Mouse (Mus musculus) liver, embryonic 15.5 days (tissue): ENCODE data around the gene Frmd5. TPM values are rescaled to one million over a fixed set of nuclear protein-coding genes. Genes with fewer than 3 reads are reported as not detected.
A peak's percentile ranks its signal among the peaks of the same experiment; 100 is the strongest.
"Not testable (repeated sequence)": the region's sequence is repeated elsewhere in the genome, so short reads cannot be mapped to it uniquely, and the experiment has no call there.

Source experiments
- ATAC-seq: fragments of 200-750 bp; cut with Nextera tagmentation; 2 replicates; pipeline ENCODE4 v1.8.0; 2017; ENCODE audit warnings: moderate number of reproducible peaks, mild to moderate bottlenecking, moderate library complexity; ENCODE audit not compliant: insufficient read depth
- H3K27ac ChIP-seq: fragments of 300-500 bp; sonication (generic); replicated peaks from 2 replicates; pipeline ENCODE4 v1.5.1; 2015; ENCODE audit warnings: mild to moderate bottlenecking, inconsistent platforms
- H3K27me3 ChIP-seq: fragments of 300-500 bp; sonication (generic); 2 replicates; pipeline ENCODE4 v1.6.1; 2015; ENCODE audit warnings: mild to moderate bottlenecking, inconsistent platforms
- H3K36me3 ChIP-seq: fragments of 300-500 bp; sonication (generic); replicated peaks from 2 replicates; pipeline ENCODE4 v1.6.1; 2015; ENCODE audit warnings: moderate library complexity, mild to moderate bottlenecking, inconsistent platforms
- H3K4me1 ChIP-seq: fragments of 300-500 bp; sonication (generic); replicated peaks from 2 replicates; pipeline ENCODE4 v1.6.1; 2015; ENCODE audit warnings: inconsistent platforms
- H3K4me2 ChIP-seq: fragments of 300-500 bp; sonication (generic); 2 replicates; pipeline ENCODE4 v1.6.1; 2015; ENCODE audit warnings: moderate library complexity, mild to moderate bottlenecking, inconsistent platforms
- H3K4me3 ChIP-seq: fragments of 300-500 bp; sonication (generic); replicated peaks from 2 replicates; pipeline ENCODE4 v1.5.1; 2015; ENCODE audit warnings: mild to moderate bottlenecking, inconsistent platforms
- H3K9ac ChIP-seq: fragments of 300-500 bp; sonication (generic); 2 replicates; pipeline ENCODE4 v1.6.1; 2015; ENCODE audit warnings: moderate library complexity, mild to moderate bottlenecking, inconsistent platforms
- H3K9me3 ChIP-seq: fragments of 300-500 bp; sonication (generic); replicated peaks from 2 replicates; pipeline ENCODE4 v1.6.1; 2016; ENCODE audit warnings: inconsistent platforms
- WGBS: fragments of 180-500 bp; shearing (Covaris S2); methylation state at CpG from one replicate; pipeline ENCODE4 v1.1.7; 2015; ENCODE audit warnings: mixed read lengths; ENCODE audit not compliant: insufficient replicate concordance; 5-methylcytosine and 5-hydroxymethylcytosine counted together
- polyA plus RNA-seq: library from polyadenylated mRNA; unstranded; fragments of >200 nt; fragmentation: Nextera tagmentation; extraction: Ambion mirVana; gene quantifications from 2 replicates; pipeline ENCODE4 v1.2.1, GENCODE M21; 2015

The Frmd5 gene
- polyA plus RNA-seq, 1 experiment from 2014 or later: 0.13 TPM

- not testable (repeated sequence) for ATAC-seq
- 34% methylated on average over 6 of the region's 6 CpGs for WGBS
Observed at GRCm38 (mm10) chr2:121810876-121811275, 4.0 kb upstream of the Frmd5 start.

GRCm38 (mm10) chr2:121809126-121809525 is 2.2 kb upstream of the Frmd5 start:
- no peaks in the 10 kb centered on the region for H3K36me3 ChIP-seq
- peaks cover 13% of the 10 kb centered on the region for H3K4me1 ChIP-seq
- no peak overlapping the region for H3K4me2 ChIP-seq
- no peak overlapping the region for H3K9ac ChIP-seq
- peaks cover 59% of the 10 kb centered on the region for H3K27me3 ChIP-seq
- no peaks in the 10 kb centered on the region for H3K9me3 ChIP-seq
- no peak overlapping the region for H3K27ac ChIP-seq
- no peak overlapping the region for H3K4me3 ChIP-seq
- no peak for ATAC-seq
- WGBS: 41% methylated on average over 3 of the region's 3 CpGs

More at GRCm38 (mm10) chr2:121810876-121811275, 4.0 kb upstream of the Frmd5 start:
- not testable (repeated sequence) for H3K9ac ChIP-seq, H3K9me3 ChIP-seq, H3K4me3 ChIP-seq, H3K4me2 ChIP-seq, H3K27ac ChIP-seq, H3K36me3 ChIP-seq
- Histone ChIP-seq H3K4me1 (peaks cover 13% of the 10 kb centered on the region), H3K27me3 (peaks cover 41% of the 10 kb centered on the region)

- Histone ChIP-seq H3K4me1 (peaks cover 13% of the 10 kb centered on the region), H3K9ac (no peak overlapping the region), H3K9me3 (no peaks in the 10 kb centered on the region), H3K27me3 (peaks cover 77% of the 10 kb centered on the region), H3K27ac (no peak overlapping the region), H3K4me2 (peak overlapping the region; percentile 84), H3K36me3 (no peaks in the 10 kb centered on the region), H3K4me3 (peak overlapping the region; percentile 60)
- 2% methylated on average over 90 of the region's 90 CpGs for WGBS
- ATAC-seq: peak; percentile 74
Observed at GRCm38 (mm10) chr2:121806171-121806943, 530 bp downstream of the Frmd5 start.

- Histone ChIP-seq H3K4me3 (no peak overlapping the region), H3K9me3 (no peaks in the 10 kb centered on the region), H3K27ac (no peak overlapping the region), H3K9ac (no peak overlapping the region), H3K36me3 (no peaks in the 10 kb centered on the region), H3K4me2 (no peak overlapping the region), H3K4me1 (no peaks in the 10 kb centered on the region), H3K27me3 (peaks cover 19% of the 10 kb centered on the region)
- ATAC-seq: no peak
- WGBS: 67% methylated on average over 7 of the region's 7 CpGs
Observed at GRCm38 (mm10) chr2:121799051-121799450, 7.8 kb downstream of the Frmd5 start.

- Histone ChIP-seq H3K9me3 (no peaks in the 10 kb centered on the region), H3K27me3 (no peaks in the 10 kb centered on the region), H3K27ac (no peak overlapping the region), H3K9ac (no peak overlapping the region), H3K4me2 (no peak overlapping the region), H3K36me3 (no peaks in the 10 kb centered on the region), H3K4me3 (no peak overlapping the region), H3K4me1 (no peaks in the 10 kb centered on the region)
- 72% methylated on average over 6 of the region's 6 CpGs for WGBS
- ATAC-seq: no peak
Observed at GRCm38 (mm10) chr2:121795995-121796394, 10.9 kb downstream of the Frmd5 start.

- Histone ChIP-seq H3K9ac (no peak overlapping the region), H3K4me1 (no peaks in the 10 kb centered on the region), H3K9me3 (no peaks in the 10 kb centered on the region), H3K36me3 (no peaks in the 10 kb centered on the region), H3K4me3 (no peak overlapping the region), H3K27ac (no peak overlapping the region), H3K27me3 (no peaks in the 10 kb centered on the region), H3K4me2 (no peak overlapping the region)
- no peak for ATAC-seq
Observed at GRCm38 (mm10) chr2:121789777-121790176, 17.1 kb downstream of the Frmd5 start.

GRCm38 (mm10) chr2:121788415-121788814 is 18.5 kb downstream of the Frmd5 start:
- Histone ChIP-seq H3K4me2 (no peak overlapping the region), H3K4me3 (no peak overlapping the region), H3K9me3 (no peaks in the 10 kb centered on the region), H3K27ac (no peak overlapping the region), H3K4me1 (no peaks in the 10 kb centered on the region), H3K9ac (no peak overlapping the region), H3K27me3 (no peaks in the 10 kb centered on the region), H3K36me3 (no peaks in the 10 kb centered on the region)
- ATAC-seq: no peak
- WGBS: 67% methylated on average over 2 of the region's 2 CpGs

- no peaks in the 10 kb centered on the region for H3K4me1 ChIP-seq
- H3K4me2 ChIP-seq: peak overlapping the region; percentile 25; the same call in 1 of the 2 replicates
- no peak; the same call in 1 of the 2 replicates for ATAC-seq
- H3K9me3 ChIP-seq: no peaks in the 10 kb centered on the region
- no peak overlapping the region for H3K27ac ChIP-seq
- no peaks in the 10 kb centered on the region for H3K36me3 ChIP-seq
- no peaks in the 10 kb centered on the region for H3K27me3 ChIP-seq
- H3K4me3 ChIP-seq: no peak overlapping the region
- no peak overlapping the region for H3K9ac ChIP-seq
- WGBS: 23% methylated on average over 13 of the region's 13 CpGs
Observed at GRCm38 (mm10) chr2:121787767-121788166, 19.1 kb downstream of the Frmd5 start.

- Histone ChIP-seq H3K4me1 (no peaks in the 10 kb centered on the region), H3K4me2 (peak overlapping the region; percentile 25; the same call in 1 of the 2 replicates), H3K9me3 (no peaks in the 10 kb centered on the region), H3K27ac (no peak overlapping the region), H3K4me3 (no peak overlapping the region), H3K27me3 (no peaks in the 10 kb centered on the region), H3K9ac (no peak overlapping the region), H3K36me3 (no peaks in the 10 kb centered on the region)
- ATAC-seq: no peak
- 16% methylated on average over 7 of the region's 7 CpGs for WGBS
Observed at GRCm38 (mm10) chr2:121787271-121787670, 19.6 kb downstream of the Frmd5 start.

- H3K27ac ChIP-seq: no peak overlapping the region
- no peaks in the 10 kb centered on the region for H3K4me1 ChIP-seq
- no peaks in the 10 kb centered on the region for H3K36me3 ChIP-seq
- H3K27me3 ChIP-seq: no peaks in the 10 kb centered on the region
- H3K4me2 ChIP-seq: no peak overlapping the region
- H3K4me3 ChIP-seq: no peak overlapping the region
- 67% methylated on average over 7 of the region's 7 CpGs for WGBS
- H3K9ac ChIP-seq: no peak overlapping the region
- no peak for ATAC-seq
- no peaks in the 10 kb centered on the region for H3K9me3 ChIP-seq
Observed at GRCm38 (mm10) chr2:121776219-121776618, 30.7 kb downstream of the Frmd5 start.

GRCm38 (mm10) chr2:121764851-121765250 is 42.0 kb downstream of the Frmd5 start:
- H3K4me3 ChIP-seq: no peak overlapping the region
- H3K9me3 ChIP-seq: no peaks in the 10 kb centered on the region
- no peak overlapping the region for H3K4me2 ChIP-seq
- 72% methylated on average over 5 of the region's 5 CpGs for WGBS
- no peaks in the 10 kb centered on the region for H3K36me3 ChIP-seq
- no peaks in the 10 kb centered on the region for H3K4me1 ChIP-seq
- no peaks in the 10 kb centered on the region for H3K27me3 ChIP-seq
- H3K9ac ChIP-seq: no peak overlapping the region
- ATAC-seq: no peak
- no peak overlapping the region for H3K27ac ChIP-seq

GRCm38 (mm10) chr2:121761861-121762260 is 45.0 kb downstream of the Frmd5 start:
- 71% methylated on average over 5 of the region's 5 CpGs for WGBS
- Histone ChIP-seq H3K9me3 (no peaks in the 10 kb centered on the region), H3K27ac (no peak overlapping the region), H3K9ac (no peak overlapping the region), H3K4me1 (no peaks in the 10 kb centered on the region), H3K36me3 (no peaks in the 10 kb centered on the region), H3K4me3 (no peak overlapping the region), H3K27me3 (no peaks in the 10 kb centered on the region), H3K4me2 (no peak overlapping the region)
- no peak for ATAC-seq
